Mouse (Mus musculus): Measurements from ENCODE around the gene Kcnk18. TPM values are rescaled to one million over a fixed set of nuclear protein-coding genes. Genes with fewer than 3 reads are reported as not detected.

The Kcnk18 gene
- polyA plus RNA-seq, 2 experiments: not detected

- DNase-seq (ENCODE audit: low spot score) (no peak), ATAC-seq (ENCODE audit: low FRiP score, low read depth) (no peak)
- Histone ChIP-seq H3K9me3 (ENCODE audit: control insufficient read depth, low read length) (peaks cover 5% of the 10 kb centered on the region; the same call in 1 of the 2 replicates), H3K27ac (replicated peaks; ENCODE audit: low read depth, low read length) (no peak overlapping the region), H3K36me3 (ENCODE audit: control insufficient read depth, insufficient read depth, low read length) (no peaks in the 10 kb centered on the region), H3K9ac (ENCODE audit: low read depth, low read length, severe bottlenecking) (no peak overlapping the region), H3K4me1 (ENCODE audit: control insufficient read depth, insufficient read depth, low read length) (no peaks in the 10 kb centered on the region), H3K4me3 (replicated peaks; ENCODE audit: low read length) (no peak overlapping the region), H3K4me2 (replicated peaks; ENCODE audit: low read depth, low read length, severe bottlenecking) (no peak overlapping the region), H3K27me3 (ENCODE audit: control insufficient read depth, insufficient read depth, low read length) (no peaks in the 10 kb centered on the region)
- 55% methylated on average over 2 of the region's 2 CpGs for WGBS
- TF ChIP-seq POLR2A (IDR thresholded peaks at IDR 0.05; ENCODE audit: borderline replicate concordance, extremely low read depth, insufficient read depth, insufficient read length): no peak
These were observed 33.6 kb downstream of the Kcnk18 start for GRCm38 (mm10) chr19:59252651-59253050.

- no peak for ATAC-seq (ENCODE audit: low FRiP score, low read depth)
- TF ChIP-seq POLR2A (IDR thresholded peaks at IDR 0.05; ENCODE audit: borderline replicate concordance, extremely low read depth, insufficient read depth, insufficient read length): no peak
- H3K27ac ChIP-seq (replicated peaks; ENCODE audit: low read depth, low read length): no peak overlapping the region
- no peak overlapping the region for H3K9ac ChIP-seq (ENCODE audit: low read depth, low read length, severe bottlenecking)
- H3K4me2 ChIP-seq (replicated peaks; ENCODE audit: low read depth, low read length, severe bottlenecking): no peak overlapping the region
- WGBS: 27% methylated on average over 5 of the region's 5 CpGs
- no peak for DNase-seq (ENCODE audit: low spot score)
- no peak overlapping the region for H3K4me3 ChIP-seq (replicated peaks; ENCODE audit: low read length)
- H3K36me3 ChIP-seq (ENCODE audit: control insufficient read depth, insufficient read depth, low read length): no peaks in the 10 kb centered on the region
- H3K4me1 ChIP-seq (ENCODE audit: control insufficient read depth, insufficient read depth, low read length): 0 out of 2 replicates have a peak, but pooled peaks cover 5% of the 10 kb centered on the region
- H3K9me3 ChIP-seq (ENCODE audit: control insufficient read depth, low read length): peaks cover 5% of the 10 kb centered on the region; the same call in 1 of the 2 replicates
- peaks cover 15% of the 10 kb centered on the region for H3K27me3 ChIP-seq (ENCODE audit: control insufficient read depth, insufficient read depth, low read length)
These were observed 40.6 kb downstream of the Kcnk18 start for GRCm38 (mm10) chr19:59259633-59260032.

GRCm38 (mm10) chr19:59260718-59261442 is 41.9 kb downstream of the Kcnk18 start, which contains the start of gene Slc18a2:
Slc18a2 (plus strand) TSS chr19:59260896.
- 0 out of 2 replicates have a peak, but pooled peaks cover 5% of the 10 kb centered on the region for H3K4me1 ChIP-seq (ENCODE audit: control insufficient read depth, insufficient read depth, low read length)
- H3K4me2 ChIP-seq (replicated peaks; ENCODE audit: low read depth, low read length, severe bottlenecking): peak within 1 kb of the TSS; percentile 90
- TF ChIP-seq POLR2A (IDR thresholded peaks at IDR 0.05; ENCODE audit: borderline replicate concordance, extremely low read depth, insufficient read depth, insufficient read length): no peak
- H3K36me3 ChIP-seq (ENCODE audit: control insufficient read depth, insufficient read depth, low read length): no peaks in the 10 kb centered on the region
- WGBS: under 1% methylated on average over 38 of the region's 55 CpGs
- H3K9ac ChIP-seq (ENCODE audit: low read depth, low read length, severe bottlenecking): peak within 1 kb of the TSS; percentile 49
- peak; percentile 80 for ATAC-seq (ENCODE audit: low FRiP score, low read depth)
- peaks cover 15% of the 10 kb centered on the region for H3K27me3 ChIP-seq (ENCODE audit: control insufficient read depth, insufficient read depth, low read length)
- peak; percentile 6 for DNase-seq (ENCODE audit: low spot score)
- peak within 1 kb of the TSS; percentile 44 for H3K4me3 ChIP-seq (replicated peaks; ENCODE audit: low read length)
- H3K27ac ChIP-seq (replicated peaks; ENCODE audit: low read depth, low read length): no peak within 1 kb of the TSS
- H3K9me3 ChIP-seq (ENCODE audit: control insufficient read depth, low read length): peaks cover 5% of the 10 kb centered on the region; the same call in 1 of the 2 replicates

- 0 out of 2 replicates have a peak, but pooled peaks cover 5% of the 10 kb centered on the region for H3K4me1 ChIP-seq (ENCODE audit: control insufficient read depth, insufficient read depth, low read length)
- H3K4me3 ChIP-seq (replicated peaks; ENCODE audit: low read length): peak overlapping the region; percentile 44; the same call in 1 of the 2 replicates
- H3K36me3 ChIP-seq (ENCODE audit: control insufficient read depth, insufficient read depth, low read length): no peaks in the 10 kb centered on the region
- H3K9ac ChIP-seq (ENCODE audit: low read depth, low read length, severe bottlenecking): no peak overlapping the region
- no peak for TF ChIP-seq POLR2A (IDR thresholded peaks at IDR 0.05; ENCODE audit: borderline replicate concordance, extremely low read depth, insufficient read depth, insufficient read length)
- ATAC-seq (ENCODE audit: low FRiP score, low read depth) (no peak), DNase-seq (ENCODE audit: low spot score) (no peak)
- peak overlapping the region; percentile 90 for H3K4me2 ChIP-seq (replicated peaks; ENCODE audit: low read depth, low read length, severe bottlenecking)
- peaks cover 5% of the 10 kb centered on the region; the same call in 1 of the 2 replicates for H3K9me3 ChIP-seq (ENCODE audit: control insufficient read depth, low read length)
- 59% methylated on average over 7 of the region's 7 CpGs for WGBS
- H3K27me3 ChIP-seq (ENCODE audit: control insufficient read depth, insufficient read depth, low read length): peaks cover 15% of the 10 kb centered on the region
- no peak overlapping the region for H3K27ac ChIP-seq (replicated peaks; ENCODE audit: low read depth, low read length)
These were observed 42.6 kb downstream of the Kcnk18 start for GRCm38 (mm10) chr19:59261604-59262003.

GRCm38 (mm10) chr19:59263171-59263570 is 44.2 kb downstream of the Kcnk18 start:
- TF ChIP-seq POLR2A (IDR thresholded peaks at IDR 0.05; ENCODE audit: borderline replicate concordance, extremely low read depth, insufficient read depth, insufficient read length): no peak
- Histone ChIP-seq H3K4me1 (ENCODE audit: control insufficient read depth, insufficient read depth, low read length) (0 out of 2 replicates have a peak, but pooled peaks cover 8% of the 10 kb centered on the region), H3K36me3 (ENCODE audit: control insufficient read depth, insufficient read depth, low read length) (no peaks in the 10 kb centered on the region), H3K4me3 (replicated peaks; ENCODE audit: low read length) (no peak overlapping the region), H3K27ac (replicated peaks; ENCODE audit: low read depth, low read length) (no peak overlapping the region), H3K9me3 (ENCODE audit: control insufficient read depth, low read length) (no peaks in the 10 kb centered on the region), H3K27me3 (ENCODE audit: control insufficient read depth, insufficient read depth, low read length) (peaks cover 15% of the 10 kb centered on the region), H3K4me2 (replicated peaks; ENCODE audit: low read depth, low read length, severe bottlenecking) (no peak overlapping the region), H3K9ac (ENCODE audit: low read depth, low read length, severe bottlenecking) (no peak overlapping the region)
- no peak for ATAC-seq (ENCODE audit: low FRiP score, low read depth)
- 88% methylated on average over 9 of the region's 9 CpGs for WGBS
- no peak for DNase-seq (ENCODE audit: low spot score)

Data from limb, embryonic 14.5 days (tissue).